Mouse (Mus musculus) liver, postnatal 0 days (tissue): ENCODE data around the gene Hoxb3.

Source experiments
- CTCF ChIP-seq: sonication (generic); IDR thresholded peaks from 2 replicates; pipeline ENCODE4 v1.5.1; 2016; ENCODE audit warnings: antibody characterized with exemption, low read depth
- EP300 ChIP-seq: IDR thresholded peaks from 2 replicates; pipeline ENCODE4 v1.6.1; 2016; ENCODE audit warnings: antibody characterized with exemption, low read depth, mild to moderate bottlenecking

DNA sequence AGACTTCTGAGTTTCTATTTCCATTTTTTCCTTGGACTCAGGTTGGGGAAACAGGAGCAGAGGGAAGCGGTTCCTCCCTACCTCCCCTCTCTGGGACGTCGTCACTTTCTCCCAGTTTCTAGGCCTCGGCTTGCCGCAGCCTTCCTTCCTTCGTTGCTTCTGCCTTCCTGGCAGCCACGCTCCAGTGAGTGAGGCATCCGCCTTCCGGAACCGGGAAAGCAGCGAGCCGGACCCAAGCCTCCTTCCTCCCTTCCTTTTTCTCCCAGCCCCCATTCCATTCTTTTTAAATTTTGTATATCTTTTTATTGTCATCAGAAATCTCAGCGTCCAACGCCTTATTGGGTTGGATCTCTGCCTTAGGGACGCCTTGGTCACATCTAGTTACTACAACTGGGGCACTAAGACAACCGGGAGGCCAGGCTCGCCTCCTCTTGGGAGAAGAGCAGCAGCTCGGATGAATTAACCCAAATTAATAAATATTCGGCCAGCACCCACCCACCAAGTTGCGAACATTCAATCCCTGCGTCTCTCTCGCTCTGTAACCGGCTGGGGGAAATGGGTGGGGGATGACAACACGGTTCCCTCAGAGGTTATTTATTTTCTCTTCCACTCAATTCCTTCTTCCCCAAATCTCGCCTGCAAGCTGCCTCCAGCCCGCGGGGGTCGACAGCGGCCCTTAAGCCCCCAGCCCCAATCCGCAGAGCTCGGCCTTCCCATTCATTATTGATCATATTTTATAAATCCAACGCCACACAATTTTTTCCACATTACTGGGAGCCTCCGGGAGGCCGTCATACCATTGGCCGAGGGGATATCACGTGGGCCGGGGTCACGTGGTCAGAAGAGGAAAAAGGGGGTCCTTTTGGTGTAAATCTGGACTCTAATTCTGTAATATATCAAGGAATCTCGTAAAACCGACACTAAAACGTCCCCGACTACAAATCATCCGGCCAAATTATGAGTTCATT is 37.1 kb upstream of the Hoxb3 start, which contains the start of gene Hoxb7:
- TF ChIP-seq CTCF (no peak), EP300 (no peak)
